Mouse (Mus musculus) embryonic fibroblast, embryonic 13.5 days (primary cell): ENCODE measurements around the gene 1700102P08Rik.

Source experiments
- CTCF ChIP-seq: IDR thresholded peaks from 2 replicates; pipeline ENCODE4 v1.5.1; 2011; ENCODE audit warnings: mild to moderate bottlenecking, control low read depth, low read length, moderate library complexity, borderline replicate concordance; ENCODE audit not compliant: insufficient read depth
- POLR2A ChIP-seq: IDR thresholded peaks from 2 replicates; pipeline ENCODE4 v1.6.1; 2011; ENCODE audit warnings: low read depth, mild to moderate bottlenecking, control low read depth, low read length, moderate library complexity

DNA sequence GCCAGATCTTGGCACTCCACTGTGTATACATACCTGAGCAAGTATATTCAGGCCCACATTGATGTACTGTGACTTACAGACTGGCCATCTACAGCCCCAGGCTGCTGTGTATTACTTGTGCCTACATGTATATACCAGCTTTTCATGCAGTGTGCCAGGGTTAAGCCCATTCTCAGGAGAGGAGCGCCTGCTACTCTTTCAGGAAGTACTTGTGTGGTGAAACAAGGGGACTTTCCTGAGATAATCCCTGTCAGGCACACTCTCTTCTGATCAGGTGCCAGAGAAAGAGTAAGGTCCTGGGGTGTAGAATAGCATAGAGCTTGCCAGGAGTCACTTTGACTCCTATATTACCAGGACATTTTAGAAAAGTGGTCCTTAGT lies 67.3 kb downstream of the 1700102P08Rik start:
- TF ChIP-seq POLR2A = no peak
- no peak for TF ChIP-seq CTCF
